Mouse (Mus musculus) brown adipose tissue, adult 24 weeks (tissue): Measurements from ENCODE around the gene Mc1r. TPM values are rescaled to one million over a fixed set of nuclear protein-coding genes. Genes with fewer than 3 reads are reported as not detected.

Source experiments
- H3K27ac ChIP-seq: fragments of 200-500 bp; replicated peaks from 2 replicates; pipeline ENCODE4 v1.5.1; 2012; ENCODE audit warnings: low read depth, mild to moderate bottlenecking, low read length
- H3K4me1 ChIP-seq: fragments of 200-500 bp; 2 replicates; pipeline ENCODE4 v1.6.1; 2012; ENCODE audit warnings: low read length, mixed read lengths; ENCODE audit not compliant: control insufficient read depth, insufficient read depth, insufficient read length
- H3K4me3 ChIP-seq: fragments of 200-500 bp; 2 replicates; pipeline ENCODE4 v1.5.1; 2012; ENCODE audit warnings: low read depth, mild to moderate bottlenecking, low read length, moderate library complexity; ENCODE audit not compliant: insufficient read depth
- polyA plus RNA-seq: library from polyadenylated mRNA; stranded (reverse); fragments of >200 nt; gene quantifications from 2 replicates; pipeline ENCODE4 v1.2.4, GENCODE M21; 2012; ENCODE audit not compliant: missing spikeins, insufficient read depth, insufficient read length

The Mc1r gene
- polyA plus RNA-seq: not detected in 2 replicates

- Histone ChIP-seq H3K4me3 (no peak within 1 kb of the TSS), H3K4me1 (no peaks in the 10 kb centered on the region), H3K27ac (no peak within 1 kb of the TSS)
Measured at GRCm38 (mm10) chr8:123406786-123407185, at the start of gene Mc1r. TSS of gene Mc1r (plus strand) at chr8:123407107.

GRCm38 (mm10) chr8:123361082-123361739, 45.7 kb upstream of the Mc1r start:
- H3K4me1 ChIP-seq: no peaks in the 10 kb centered on the region
- no peak overlapping the region for H3K4me3 ChIP-seq
- H3K27ac ChIP-seq: no peak overlapping the region

- Histone ChIP-seq H3K27ac (peak within 1 kb of the TSS; percentile 97), H3K4me1 (peaks cover 6% of the 10 kb centered on the region; the same call in 1 of the 2 replicates), H3K4me3 (peak within 1 kb of the TSS; percentile 99)
Measured at GRCm38 (mm10) chr8:123373403-123374238, 33.3 kb upstream of the Mc1r start, which contains the start of gene Tcf25. TSS of gene Tcf25 (plus strand) at chr8:123373753.

- Histone ChIP-seq H3K27ac (peak overlapping the region; percentile 97), H3K4me1 (peaks cover 6% of the 10 kb centered on the region; the same call in 1 of the 2 replicates), H3K4me3 (peak overlapping the region; percentile 99)
Measured at GRCm38 (mm10) chr8:123374239-123374578, 32.7 kb upstream of the Mc1r start.

GRCm38 (mm10) chr8:123375701-123376100, 31.2 kb upstream of the Mc1r start:
- Histone ChIP-seq H3K4me3 (no peak overlapping the region), H3K27ac (no peak overlapping the region), H3K4me1 (peaks cover 6% of the 10 kb centered on the region; the same call in 1 of the 2 replicates)

GRCm38 (mm10) chr8:123376106-123376505, 30.8 kb upstream of the Mc1r start:
- no peak overlapping the region for H3K4me3 ChIP-seq
- H3K4me1 ChIP-seq: peaks cover 6% of the 10 kb centered on the region; the same call in 1 of the 2 replicates
- no peak overlapping the region for H3K27ac ChIP-seq

- Histone ChIP-seq H3K4me1 (no peaks in the 10 kb centered on the region), H3K4me3 (no peak overlapping the region), H3K27ac (no peak overlapping the region)
Measured at GRCm38 (mm10) chr8:123381711-123382110, 25.2 kb upstream of the Mc1r start.

GRCm38 (mm10) chr8:123382516-123382915, 24.4 kb upstream of the Mc1r start:
- Histone ChIP-seq H3K27ac (no peak overlapping the region), H3K4me3 (no peak overlapping the region)

GRCm38 (mm10) chr8:123384883-123385540, 21.9 kb upstream of the Mc1r start:
- Histone ChIP-seq H3K4me3 (no peak overlapping the region), H3K27ac (no peak overlapping the region), H3K4me1 (0 out of 2 replicates have a peak, but pooled peaks cover 4% of the 10 kb centered on the region)

More at GRCm38 (mm10) chr8:123382516-123382915, 24.4 kb upstream of the Mc1r start:
- no peaks in the 10 kb centered on the region for H3K4me1 ChIP-seq

GRCm38 (mm10) chr8:123387041-123387440, 19.9 kb upstream of the Mc1r start:
- 0 out of 2 replicates have a peak, but pooled peaks cover 4% of the 10 kb centered on the region for H3K4me1 ChIP-seq
- no peak overlapping the region for H3K4me3 ChIP-seq
- H3K27ac ChIP-seq: no peak overlapping the region

GRCm38 (mm10) chr8:123387801-123388200, 19.1 kb upstream of the Mc1r start:
- 0 out of 2 replicates have a peak, but pooled peaks cover 4% of the 10 kb centered on the region for H3K4me1 ChIP-seq
- no peak overlapping the region for H3K27ac ChIP-seq
- H3K4me3 ChIP-seq: no peak overlapping the region

- Histone ChIP-seq H3K4me3 (no peak overlapping the region), H3K27ac (no peak overlapping the region), H3K4me1 (0 out of 2 replicates have a peak, but pooled peaks cover 4% of the 10 kb centered on the region)
Measured at GRCm38 (mm10) chr8:123389026-123389425, 17.9 kb upstream of the Mc1r start.

- no peak overlapping the region for H3K27ac ChIP-seq
- no peaks in the 10 kb centered on the region for H3K4me1 ChIP-seq
- H3K4me3 ChIP-seq: no peak overlapping the region
Measured at GRCm38 (mm10) chr8:123398308-123398707, 8.6 kb upstream of the Mc1r start.

- Histone ChIP-seq H3K4me1 (no peaks in the 10 kb centered on the region), H3K4me3 (no peak overlapping the region), H3K27ac (no peak overlapping the region)
Measured at GRCm38 (mm10) chr8:123401936-123402335, 5.0 kb upstream of the Mc1r start.

GRCm38 (mm10) chr8:123402730-123403326, 4.1 kb upstream of the Mc1r start:
- H3K4me1 ChIP-seq: no peaks in the 10 kb centered on the region
- H3K27ac ChIP-seq: no peak overlapping the region
- H3K4me3 ChIP-seq: no peak overlapping the region
